Mouse (Mus musculus): ENCODE results near the gene Yjefn3.
A peak's percentile ranks its signal among the peaks of the same experiment; 100 is the strongest.
"Not testable (repeated sequence)": the region's sequence is repeated elsewhere in the genome, so short reads cannot be mapped to it uniquely, and the experiment has no call there.

The Yjefn3 gene

DNA sequence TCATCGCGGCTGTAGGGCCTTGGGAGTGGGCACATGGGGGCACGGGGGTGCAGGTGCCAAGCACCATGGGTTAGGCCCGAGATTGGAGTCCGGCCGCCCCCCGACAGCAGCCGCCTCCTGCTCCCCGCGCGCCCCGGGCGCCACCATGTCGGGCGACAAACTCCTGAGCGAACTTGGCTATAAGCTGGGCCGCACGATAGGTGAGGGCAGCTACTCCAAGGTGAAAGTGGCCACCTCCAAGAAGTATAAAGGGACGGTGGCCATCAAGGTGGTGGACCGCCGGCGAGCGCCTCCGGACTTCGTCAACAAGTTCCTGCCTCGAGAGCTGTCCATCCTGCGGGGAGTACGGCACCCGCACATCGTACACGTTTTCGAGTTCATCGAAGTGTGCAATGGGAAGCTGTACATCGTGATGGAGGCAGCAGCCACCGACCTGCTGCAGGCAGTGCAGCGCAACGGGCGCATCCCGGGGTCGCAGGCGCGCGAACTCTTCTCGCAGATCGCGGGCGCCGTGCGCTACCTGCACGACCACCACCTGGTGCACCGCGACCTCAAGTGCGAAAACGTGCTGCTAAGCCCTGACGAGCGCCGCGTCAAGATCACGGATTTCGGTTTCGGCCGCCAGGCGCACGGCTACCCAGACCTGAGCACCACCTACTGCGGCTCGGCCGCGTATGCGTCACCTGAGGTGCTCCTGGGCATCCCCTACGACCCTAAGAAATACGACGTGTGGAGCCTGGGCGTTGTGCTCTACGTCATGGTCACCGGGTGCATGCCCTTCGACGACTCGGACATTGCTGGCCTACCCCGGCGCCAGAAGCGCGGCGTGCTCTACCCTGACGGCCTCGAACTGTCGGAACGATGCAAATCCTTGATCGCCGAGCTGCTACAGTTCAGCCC, at the start of gene Yjefn3, which contains the start of the genes Tssk6 and Ndufa13:
Yjefn3 (minus strand) TSS at position 550 of the 900 bp plus-strand sequence.
Tssk6 (plus strand) TSS at position 22 of the 900 bp plus-strand sequence.
Ndufa13 (minus strand) TSS at position 396 of the 900 bp plus-strand sequence.
- peak; percentile 36 for DNase-seq (ENCODE audit: low read depth, low spot score)

DNA sequence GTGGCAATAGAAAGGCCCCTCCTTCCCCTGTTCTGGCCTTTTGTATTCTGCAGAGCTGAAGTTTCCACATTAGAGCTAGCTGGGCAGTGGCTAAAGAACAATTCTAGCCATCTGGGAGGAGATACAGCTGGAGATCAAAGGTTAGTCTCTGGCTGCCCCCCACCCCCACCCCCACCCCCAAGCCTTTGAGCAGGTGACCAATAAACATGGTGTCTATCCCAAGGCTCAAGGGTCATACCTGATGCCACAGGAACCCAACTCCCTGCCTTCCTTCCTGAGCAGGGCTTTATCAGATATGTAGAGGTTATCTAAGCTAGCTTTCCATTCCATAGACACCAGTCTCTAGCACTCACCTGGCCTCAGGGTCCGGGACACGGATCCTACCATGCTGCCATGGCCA, 47.8 kb upstream of the Yjefn3 start:
- DNase-seq (ENCODE audit: low read depth, low spot score) = no peak

DNA sequence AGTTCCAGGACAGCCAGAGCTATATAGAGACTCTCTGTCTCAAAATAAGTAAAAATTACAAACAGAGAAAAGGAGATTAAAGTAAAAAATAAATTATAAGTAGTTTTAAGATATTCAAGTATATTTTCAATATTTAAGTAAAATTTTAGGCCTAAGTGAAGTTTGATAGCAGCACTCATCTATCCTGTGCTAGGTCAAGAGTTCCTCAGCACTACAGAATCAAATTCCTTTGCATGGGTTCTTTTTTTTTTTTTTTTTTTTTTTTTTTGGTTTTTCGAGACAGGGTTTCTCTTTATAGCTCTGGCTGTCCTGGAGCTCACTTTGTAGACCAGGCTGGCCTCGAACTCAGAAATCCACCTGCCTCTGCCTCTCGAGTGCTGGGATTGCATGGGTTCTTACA, 40.0 kb upstream of the Yjefn3 start:
- DNase-seq (ENCODE audit: low read depth, low spot score) = not testable (repeated sequence)

DNA sequence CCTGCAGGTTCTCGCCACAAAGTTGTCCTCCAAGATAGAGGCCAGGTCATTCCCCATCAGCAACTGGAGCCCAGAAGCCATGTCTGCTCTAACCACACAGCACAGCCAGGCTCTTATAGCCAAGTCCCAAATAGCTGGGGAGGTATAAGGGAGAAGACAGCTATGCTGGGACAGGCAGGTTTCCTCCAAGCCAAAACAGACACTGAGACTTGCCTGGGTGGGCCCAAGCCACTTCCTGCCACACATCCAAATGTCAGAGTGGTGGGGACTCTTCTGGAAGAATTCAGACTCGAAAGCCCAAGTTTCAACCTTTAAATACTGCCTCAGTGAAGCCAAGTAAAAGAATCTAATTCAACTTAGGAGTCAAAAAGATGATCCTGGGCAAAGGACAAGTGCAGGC, 37.9 kb upstream of the Yjefn3 start:
- DNase-seq (ENCODE audit: low read depth, low spot score) = no peak

DNA sequence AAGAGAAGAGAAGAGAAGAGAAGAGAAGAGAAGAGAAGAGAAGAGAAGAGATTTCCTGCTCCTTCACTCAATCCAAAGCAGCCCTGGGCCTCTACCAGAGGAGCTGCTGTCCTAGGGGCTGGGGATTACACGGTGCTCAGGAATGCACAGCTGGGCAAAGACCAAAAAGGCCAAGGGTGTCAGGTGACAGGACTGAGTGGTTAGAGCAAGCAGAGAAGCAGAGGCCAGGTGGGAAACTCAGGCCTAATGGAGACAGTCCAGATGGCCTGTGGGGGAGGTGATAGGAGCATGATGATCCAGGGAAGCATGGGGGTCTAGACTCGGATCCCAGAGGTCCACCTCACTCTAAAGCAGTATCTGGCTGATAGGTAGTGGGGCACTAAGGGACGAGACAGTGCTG, 37.1 kb upstream of the Yjefn3 start:
- no peak for DNase-seq (ENCODE audit: low read depth, low spot score)

DNA sequence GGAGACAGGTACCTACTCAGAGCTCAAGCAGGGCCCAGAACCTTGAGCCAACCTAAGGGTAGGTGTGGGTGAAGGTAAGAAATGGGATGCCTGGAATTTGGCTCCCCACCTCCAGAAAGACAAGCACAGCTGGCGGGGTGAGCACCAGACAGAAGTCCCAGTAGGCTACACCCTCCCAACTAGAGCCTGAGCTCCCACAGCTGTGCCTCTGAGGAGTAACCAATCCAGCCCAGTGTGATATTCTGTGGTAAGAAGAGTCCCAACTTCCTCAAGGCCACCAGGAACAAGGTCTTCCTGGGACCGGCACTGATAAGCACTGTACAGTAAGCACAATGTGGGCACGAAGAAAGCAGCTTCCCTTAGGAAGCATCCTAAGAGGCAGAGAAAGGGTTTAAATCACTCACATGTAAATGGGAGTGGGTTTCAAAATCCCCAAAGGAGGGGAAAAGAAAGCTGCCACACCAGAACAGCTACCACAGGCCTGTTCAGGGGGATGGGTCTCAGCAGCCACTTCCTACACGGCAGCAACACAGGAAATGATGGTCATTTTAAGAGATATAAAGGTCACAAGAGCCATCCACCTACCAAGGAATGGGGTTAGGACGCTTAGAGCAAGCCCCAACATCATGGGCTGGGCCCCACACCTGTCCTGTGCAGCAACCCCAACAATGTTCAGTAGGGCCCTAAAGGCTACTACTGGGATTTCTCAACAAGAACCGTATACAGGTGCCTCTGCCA, 35.9 kb upstream of the Yjefn3 start:
- no peak for DNase-seq (ENCODE audit: low read depth, low spot score)

DNA sequence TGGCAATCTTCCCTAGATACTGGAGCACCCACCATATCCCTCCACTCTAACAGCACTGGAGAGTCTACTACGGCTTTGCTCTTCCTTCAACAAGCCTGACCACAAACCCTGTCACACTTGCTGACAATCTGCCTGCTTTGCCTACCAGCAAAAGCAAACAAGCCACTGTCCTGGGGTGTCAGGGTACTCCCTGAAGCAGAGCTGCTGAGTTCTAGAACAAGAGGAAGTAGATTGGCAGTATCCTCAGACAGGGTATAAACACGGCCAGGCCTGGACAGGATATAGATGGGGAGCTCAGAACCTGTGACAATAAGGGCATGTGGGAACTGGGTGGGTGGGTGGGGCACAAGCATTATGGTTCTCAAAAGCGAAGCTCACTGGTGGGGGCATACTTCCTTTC, 35.0 kb upstream of the Yjefn3 start:
- DNase-seq (ENCODE audit: low read depth, low spot score) = no peak

DNA sequence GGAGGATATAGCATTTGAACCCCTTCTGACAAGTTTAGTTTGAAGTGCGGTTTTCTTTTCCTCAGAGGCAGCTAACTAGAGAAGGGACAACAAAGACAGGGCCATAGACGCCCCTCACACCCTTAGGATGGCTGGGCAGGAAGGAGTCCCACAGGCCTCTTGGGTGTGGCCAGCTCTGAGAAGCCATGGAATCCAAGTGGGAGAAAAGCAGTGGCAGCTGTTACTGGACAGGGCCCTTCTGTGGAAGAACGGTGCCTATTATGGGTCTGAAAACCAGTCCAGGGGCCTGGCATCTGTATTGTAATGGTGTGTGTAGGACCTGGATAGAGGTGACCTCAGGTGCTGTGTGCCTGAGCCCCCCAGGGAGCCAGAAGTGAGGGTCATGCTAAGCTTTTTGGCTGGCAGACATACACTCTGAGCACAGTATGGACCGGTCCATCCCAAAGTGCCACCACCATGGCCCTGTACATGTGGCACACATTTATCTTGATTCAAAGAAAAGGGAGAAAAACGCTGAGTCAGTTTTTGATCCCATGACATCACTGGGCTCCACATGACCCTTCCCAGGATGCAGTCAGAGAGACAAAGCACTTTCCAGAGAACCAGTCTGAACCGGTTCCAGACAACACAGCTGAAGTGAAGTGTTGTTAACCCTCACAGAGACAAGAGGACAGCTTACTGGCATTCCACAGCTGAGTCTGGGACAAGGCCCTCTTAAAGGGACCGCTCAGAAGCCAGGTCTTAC, 33.7 kb upstream of the Yjefn3 start:
- no peak for DNase-seq (ENCODE audit: low read depth, low spot score)

DNA sequence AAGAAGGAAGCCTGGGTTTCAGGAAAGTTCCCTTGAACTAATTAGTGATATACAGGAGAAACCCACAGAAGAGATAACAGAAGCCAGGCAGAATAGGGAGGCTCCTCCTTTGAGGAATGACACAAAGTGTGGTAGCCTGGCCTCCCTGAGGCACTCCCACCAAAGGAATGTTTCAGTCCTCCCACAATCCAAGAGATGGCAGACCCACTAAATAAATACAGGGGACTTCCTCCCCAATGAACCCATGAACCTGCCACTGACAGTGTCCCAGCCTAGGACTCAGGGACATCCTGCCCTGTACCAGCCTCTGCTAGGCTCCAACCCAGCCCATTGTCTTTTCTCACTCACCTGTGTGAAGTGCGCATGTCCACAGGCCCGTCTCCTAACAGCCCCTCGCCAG, 32.9 kb upstream of the Yjefn3 start:
- DNase-seq (ENCODE audit: low read depth, low spot score) = no peak

DNA sequence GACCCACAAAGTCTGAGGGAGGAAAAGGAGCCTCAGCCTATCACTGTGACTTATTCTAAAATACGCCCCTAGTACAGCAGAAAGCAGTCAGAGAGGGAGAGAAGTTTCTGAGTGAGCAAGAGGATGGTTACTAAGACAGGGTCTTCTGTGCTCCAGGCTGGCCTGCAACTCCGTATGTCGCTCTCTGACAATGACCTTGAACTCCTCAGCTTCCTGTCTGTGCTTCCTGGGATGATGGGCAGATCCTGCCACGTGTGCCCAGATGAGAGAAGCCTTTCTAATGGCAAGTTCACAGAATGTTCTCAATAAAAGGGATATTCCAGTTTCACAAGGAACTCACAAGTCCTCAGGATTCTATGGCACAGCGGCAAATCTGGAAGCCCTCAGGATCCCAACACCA, 32.1 kb upstream of the Yjefn3 start:
- DNase-seq (ENCODE audit: low read depth, low spot score) = no peak

DNA sequence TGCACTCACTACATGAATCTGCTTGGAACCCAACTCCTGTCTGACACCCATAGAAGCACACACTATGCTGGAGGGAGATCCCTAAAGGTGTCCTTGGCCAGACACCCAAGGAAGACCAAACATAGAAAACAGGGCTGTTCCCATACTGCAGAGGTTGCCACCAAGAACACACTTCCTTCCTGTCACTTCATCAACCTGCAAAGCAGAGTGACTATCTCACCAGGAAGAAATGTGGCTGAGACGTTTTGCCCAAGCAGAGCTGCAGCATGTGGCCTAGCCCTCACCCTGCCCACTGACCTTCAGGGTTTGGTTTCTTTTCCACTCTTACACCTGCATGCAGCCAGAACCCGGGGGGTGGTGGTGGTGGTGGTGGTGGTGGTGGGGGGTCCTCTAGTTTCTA, 31.3 kb upstream of the Yjefn3 start:
- no peak for DNase-seq (ENCODE audit: low read depth, low spot score)

DNA sequence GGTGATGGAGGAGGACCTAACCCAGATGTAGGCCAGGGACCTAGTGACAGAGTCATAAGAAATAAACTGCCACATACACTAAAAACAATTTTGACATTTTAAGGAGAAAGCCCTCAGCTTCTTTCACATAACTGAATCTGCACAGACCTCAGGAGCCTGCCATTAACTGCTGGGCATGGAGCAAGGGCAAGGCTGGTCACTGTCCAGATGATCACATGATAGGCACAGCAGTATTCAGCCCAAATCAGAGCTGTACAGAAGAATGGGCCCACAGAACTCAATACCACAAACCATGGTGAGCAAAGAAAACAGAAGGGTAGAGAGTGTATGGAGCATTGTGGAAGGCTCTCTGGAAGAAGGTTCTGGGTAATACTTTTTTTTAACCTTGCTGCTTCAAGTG, 24.4 kb upstream of the Yjefn3 start:
- DNase-seq (ENCODE audit: low read depth, low spot score) = no peak

DNA sequence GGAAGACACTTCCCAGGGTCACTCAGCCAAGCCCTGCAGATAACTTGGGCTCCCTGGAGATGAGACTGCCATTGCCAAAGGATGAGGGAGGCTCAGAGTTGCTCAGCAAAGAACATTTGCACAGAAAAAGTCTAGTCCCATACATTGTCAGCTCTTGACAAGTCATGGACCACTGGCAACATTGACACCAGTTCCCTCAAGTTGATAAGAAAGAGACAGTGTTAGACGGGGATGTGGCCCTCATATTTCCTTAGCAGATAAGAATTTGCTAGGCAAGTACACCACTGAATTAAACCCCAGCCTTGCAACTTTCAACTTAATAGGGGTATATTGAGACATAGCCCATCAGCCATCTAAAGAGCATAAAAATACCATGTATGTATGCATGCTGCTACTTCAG, 21.5 kb upstream of the Yjefn3 start:
- no peak for DNase-seq (ENCODE audit: low read depth, low spot score)

DNA sequence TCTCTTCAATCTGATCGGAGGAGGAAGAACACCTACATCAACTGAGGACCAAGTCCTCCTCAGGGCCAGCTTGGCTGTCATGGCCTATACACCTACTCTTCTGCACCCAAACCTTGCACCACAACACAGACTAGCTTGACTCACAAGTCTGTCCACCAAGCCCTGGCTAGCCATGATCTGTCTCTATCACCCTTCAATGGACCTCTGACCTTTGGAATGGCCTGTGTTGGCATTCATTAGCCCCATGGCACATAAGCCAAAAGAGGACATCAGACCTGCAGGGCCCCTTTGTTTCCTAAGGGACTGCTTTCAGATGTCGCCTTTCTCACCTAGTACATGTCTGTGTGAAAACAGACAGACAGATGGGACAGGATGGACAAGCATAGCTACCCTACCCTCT, 18.6 kb upstream of the Yjefn3 start:
- no peak for DNase-seq (ENCODE audit: low read depth, low spot score)

DNA sequence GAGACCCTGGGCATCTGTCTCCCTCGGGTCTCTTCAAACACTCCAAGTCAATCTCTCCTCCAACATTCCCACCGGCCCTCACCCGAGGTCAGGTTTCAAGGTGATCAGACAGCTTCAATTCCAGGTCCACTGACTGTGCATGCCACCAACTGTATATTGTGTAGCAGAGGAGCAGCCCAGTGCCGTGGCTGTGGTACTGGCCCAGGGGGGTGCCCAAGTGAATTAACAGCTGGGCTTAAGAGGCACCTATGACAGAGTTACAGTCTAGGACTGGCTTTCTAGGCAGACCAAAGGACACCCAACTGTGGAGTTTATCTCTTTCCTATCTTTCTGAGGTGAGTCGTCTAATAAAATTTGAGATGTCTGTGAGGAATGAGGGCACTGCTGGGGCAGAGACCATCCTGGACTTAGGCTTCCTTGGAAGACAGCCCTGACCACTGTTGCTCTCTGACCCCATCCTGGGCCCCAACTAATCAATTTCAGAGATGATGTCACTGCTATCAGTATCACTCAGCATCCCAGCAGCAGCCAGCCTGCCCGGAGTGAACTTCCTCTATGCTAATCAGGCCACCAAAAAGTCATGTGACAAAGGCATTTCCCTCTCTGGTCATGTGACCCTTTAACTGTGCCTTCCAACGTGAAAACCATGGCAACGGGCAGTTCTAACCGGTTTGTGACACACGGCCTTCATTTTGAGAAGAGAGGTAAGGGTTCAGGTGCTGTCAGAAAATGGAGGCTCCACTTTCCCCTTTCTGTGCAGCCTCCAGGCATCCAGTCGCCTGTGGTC, 17.6 kb upstream of the Yjefn3 start:
- peak; percentile 60 for DNase-seq (ENCODE audit: low read depth, low spot score)

DNA sequence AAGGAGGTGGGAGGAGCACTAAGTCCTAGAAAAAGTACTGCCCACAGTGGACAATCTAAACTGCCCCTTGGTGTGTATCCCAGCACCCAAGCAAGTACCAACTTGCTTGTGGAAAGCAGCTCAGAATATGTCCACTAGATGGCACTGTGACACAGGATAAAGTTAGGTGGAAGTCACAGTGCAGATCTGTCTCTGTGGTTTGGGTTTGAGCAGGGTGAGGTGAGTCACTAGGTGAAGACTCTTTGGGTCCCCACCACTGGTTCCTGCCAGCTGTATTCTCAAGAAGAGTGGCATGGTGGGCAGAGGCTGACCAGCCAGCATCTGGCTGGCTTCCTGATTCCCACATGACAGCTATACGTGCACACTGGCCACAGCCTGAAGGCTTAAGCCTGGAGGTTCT, 16.5 kb upstream of the Yjefn3 start:
- DNase-seq (ENCODE audit: low read depth, low spot score) = peak; percentile 81

DNA sequence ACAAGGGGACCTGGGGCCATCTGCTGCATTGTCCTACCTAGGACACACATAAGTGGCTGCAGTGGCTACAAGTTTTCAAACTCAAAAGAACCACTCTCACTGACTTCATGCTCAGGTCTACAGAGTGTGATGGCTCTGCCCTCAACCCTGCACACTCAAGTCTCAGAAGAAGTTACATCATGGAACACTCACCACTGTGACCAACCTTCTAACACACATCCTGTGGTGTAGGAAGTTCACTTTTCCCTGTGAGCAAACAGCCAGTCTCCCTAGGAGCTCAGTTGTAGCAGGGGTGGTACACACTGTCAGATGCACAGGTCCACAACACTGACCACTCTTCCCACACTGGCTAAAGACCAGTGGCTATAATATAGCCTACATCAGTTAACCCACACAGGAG, 16.0 kb upstream of the Yjefn3 start:
- DNase-seq (ENCODE audit: low read depth, low spot score) = no peak

DNA sequence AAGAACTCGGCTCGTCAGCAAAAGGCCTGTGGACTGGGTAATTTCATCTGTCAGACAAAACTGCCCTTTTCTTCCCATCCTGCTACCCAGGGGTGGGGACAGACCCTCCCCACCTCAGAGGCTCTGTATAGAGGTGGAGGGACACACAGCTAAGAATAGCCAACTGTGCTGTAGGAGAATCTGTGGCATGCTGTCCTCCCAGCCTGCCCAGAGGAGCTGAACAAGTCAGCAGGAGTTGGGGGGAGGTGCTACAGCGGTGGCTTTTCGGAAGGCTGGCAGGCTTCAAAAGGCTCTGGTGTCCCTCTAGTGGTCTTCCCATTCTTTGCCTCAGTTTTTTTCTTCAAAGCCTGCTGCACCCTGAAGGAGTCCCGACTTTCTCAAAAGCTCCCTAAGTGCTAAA, 13.2 kb upstream of the Yjefn3 start:
- no peak for DNase-seq (ENCODE audit: low read depth, low spot score)

DNA sequence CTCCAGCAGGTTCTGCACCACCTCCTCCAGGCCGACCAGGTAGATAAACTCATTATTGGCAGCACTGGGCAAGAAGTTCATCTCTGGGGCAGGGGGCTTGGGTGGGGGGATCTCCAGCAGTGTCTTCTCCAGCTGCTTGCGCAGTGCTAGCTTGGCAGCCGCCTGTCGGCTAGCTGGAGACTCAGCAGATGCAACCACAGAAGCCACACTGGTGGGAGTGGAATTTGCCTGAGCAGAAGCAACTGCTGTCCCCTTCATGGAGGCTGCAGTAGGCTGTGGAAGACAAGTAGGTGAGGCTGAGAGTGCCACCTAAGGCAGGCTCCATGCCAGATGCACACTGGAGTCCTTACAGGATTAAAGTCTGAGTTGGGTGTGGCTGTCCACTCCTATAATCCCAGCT, 12.0 kb upstream of the Yjefn3 start:
- DNase-seq (ENCODE audit: low read depth, low spot score) = no peak

DNA sequence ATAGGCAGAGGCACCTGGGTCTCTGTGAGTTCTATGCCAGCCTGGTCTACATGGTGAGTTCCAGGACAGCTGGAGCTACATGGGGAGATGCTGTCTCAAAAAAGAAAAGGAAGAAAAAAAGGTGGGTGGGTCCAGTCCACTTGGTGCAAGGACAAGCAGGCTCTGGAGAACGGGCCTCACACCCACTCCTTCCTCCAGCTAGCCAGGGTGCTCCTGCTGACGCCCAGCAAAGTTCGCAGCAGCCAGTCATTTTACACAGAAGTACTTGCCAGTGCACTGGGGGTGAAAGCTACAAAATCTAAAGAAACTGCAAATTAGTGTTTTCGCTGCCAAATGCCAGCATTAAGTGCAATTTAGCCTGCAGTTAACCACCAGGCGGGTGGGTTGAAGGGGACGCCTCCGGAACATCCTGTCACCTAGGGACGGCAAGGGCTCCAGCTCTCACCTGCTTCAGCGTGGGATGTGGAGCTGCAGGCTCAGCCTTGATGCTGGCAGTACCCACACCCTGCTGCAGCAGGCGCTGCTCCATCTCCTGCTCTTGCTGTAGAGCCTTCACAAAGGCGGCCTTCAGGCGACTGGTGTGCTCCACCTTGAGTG, 10.1 kb upstream of the Yjefn3 start:
- DNase-seq (ENCODE audit: low read depth, low spot score) = no peak

DNA sequence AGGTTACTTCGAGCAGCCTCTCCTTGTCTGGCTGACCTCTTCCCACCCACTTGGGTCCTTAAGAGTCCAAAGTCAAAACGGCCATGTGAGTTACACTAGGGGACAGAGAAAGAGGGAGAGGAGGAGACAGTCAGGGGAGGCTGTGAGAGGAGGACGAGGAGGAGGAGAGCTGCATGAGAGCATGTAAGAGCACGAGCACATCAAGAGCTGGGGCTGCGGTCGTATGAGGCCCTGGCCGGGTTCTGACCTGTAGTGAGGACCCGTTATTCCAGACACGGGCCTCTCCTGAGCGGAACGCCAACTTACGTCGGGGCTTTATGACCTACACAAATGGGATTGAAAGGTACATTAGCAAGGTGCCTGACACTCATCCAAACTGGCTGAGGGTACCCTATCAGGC, 9.4 kb upstream of the Yjefn3 start:
- DNase-seq (ENCODE audit: low read depth, low spot score) = no peak

Data from c-Kit-negative CD71-positive TER-119-positive erythroid progenitor cells, embryonic 14.5 days (primary cell).